Mouse (Mus musculus) ES-Bruce4 (cell line): ENCODE data around the gene Tmem164.

ENCODE experiments used
- CTCF ChIP-seq: IDR thresholded peaks from one replicate; pipeline ENCODE4 v1.8.1; 2011; ENCODE audit warnings: low read depth, low read length
- POLR2A ChIP-seq: IDR thresholded peaks from one replicate; pipeline ENCODE4 v1.8.1; 2011; ENCODE audit warnings: low read length; ENCODE audit not compliant: insufficient read depth

DNA sequence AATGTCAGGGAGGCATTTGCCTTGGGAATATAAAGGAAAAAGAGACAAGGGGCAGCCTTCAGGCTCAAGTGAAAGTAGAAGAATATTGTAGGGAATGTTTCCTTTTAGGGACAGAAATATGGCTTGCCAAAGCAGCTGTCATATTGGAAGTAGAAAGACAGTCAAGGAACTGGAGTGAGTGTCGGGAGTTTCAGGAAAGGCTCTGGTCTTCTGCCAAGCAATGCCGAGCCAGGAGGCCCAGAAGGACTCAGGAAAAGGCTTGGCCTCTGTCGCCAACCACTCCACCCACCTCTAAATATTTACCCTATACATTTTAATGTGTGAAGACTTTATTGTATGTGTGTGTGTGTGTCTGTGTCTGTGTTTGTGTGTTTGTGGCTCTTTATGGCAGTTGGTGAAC lies 21.4 kb downstream of the Tmem164 start:
- TF ChIP-seq CTCF (no peak), POLR2A (no peak)
